Mouse (Mus musculus) left cerebral cortex, postnatal 10 days (tissue): ENCODE data around the gene Cpm. TPM values are rescaled to one million over a fixed set of nuclear protein-coding genes. Genes with fewer than 3 reads are reported as not detected.
"Not testable (repeated sequence)": the region's sequence is repeated elsewhere in the genome, so short reads cannot be mapped to it uniquely, and the experiment has no call there.

ENCODE experiments used
- DNase-seq, 2 experiments: peaks; one replicate each; pipeline ENCODE4 v3.0.0; 2021 to 2022; ENCODE audit warnings: low spot score in 2 of 2, mixed read lengths in 1 of 2; ENCODE audit errors: extremely low spot score in 1 of 2
- intact Hi-C: fragments of 180-260 bp; cut with DNase I; formaldehyde crosslinking; loops from one replicate; pipeline ENCODE4 v1.15.1; 2025
- total RNA-seq, 2 experiments: library from RNA; stranded (reverse); gene quantifications; 2 replicates each; pipeline ENCODE4 v1.2.3; 2021

The Cpm gene
- total RNA-seq, 2 experiments from 2014 or later: 2.0 to 3.3 TPM

DNA sequence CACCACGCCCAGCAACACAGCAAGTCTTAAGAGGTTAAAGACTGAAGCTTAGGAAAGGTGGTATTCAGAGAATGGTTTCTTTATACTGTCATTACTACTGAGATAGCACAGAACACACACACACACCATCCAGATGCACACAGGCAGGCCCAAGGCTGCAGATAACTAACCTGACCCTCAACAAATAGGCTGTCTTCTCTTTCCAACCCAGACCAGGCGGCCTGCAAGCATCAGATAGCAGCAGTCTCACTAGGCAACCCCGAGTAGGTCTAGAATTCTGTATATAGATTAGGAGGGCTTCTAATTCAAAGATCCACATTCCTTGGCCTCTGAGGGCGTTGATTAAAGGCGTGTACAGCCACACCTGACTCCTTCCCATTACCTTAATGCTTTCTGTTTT lies 102.9 kb downstream of the Cpm start:
- no peak for DNase-seq
- intact Hi-C loops: no loop called here

DNA sequence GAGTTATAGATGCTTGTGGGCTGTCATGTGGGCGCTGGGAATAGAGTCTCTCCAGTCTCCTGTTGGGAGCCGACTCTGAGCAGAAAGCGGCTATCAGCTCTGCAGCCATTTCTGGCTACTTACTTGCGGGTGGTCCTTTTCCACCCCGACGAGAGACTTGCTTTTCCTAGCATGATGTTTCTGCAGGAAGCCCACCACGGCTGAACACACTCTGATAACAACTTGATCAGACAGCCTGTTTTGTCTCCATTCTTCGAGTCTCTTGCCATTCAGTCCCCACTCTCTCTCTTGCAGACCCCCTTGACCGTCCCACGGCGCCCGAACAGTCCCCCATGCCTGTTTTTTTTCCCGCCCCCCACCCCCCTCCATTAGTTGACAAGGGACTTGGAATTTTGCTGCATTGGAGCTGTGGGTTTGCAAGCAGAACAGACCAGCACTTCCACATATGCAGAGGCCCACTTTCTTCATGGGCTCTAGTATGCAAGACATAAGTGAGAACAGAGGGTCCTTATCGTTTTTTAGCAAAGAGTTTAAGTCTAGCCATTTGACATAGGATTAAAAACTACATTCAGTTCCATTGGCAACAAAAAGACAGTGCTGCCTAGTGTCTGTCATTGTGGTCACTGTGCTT lies 103.8 kb downstream of the Cpm start:
- intact Hi-C loops: no loop called here
- no peak for DNase-seq

DNA sequence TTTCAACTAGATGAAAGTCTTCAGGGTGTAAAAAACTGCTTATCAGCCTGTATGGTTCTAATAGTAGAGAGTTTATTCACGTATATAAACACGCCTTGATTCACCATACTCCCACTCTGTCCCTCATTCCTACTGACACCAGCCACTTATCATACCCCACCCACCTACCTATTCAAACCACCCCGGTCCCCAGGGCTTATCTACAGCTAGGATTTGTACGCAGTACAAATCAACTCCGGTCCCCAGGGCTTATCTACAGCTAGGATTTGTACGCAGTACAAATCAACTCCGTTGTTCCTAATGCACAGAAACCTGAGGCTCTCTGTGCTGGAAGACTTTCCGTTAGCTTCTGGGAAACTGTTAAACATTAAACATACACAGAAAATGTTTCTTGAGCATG lies 104.3 kb downstream of the Cpm start:
- DNase-seq, intact Hi-C loops: not testable (repeated sequence)

DNA sequence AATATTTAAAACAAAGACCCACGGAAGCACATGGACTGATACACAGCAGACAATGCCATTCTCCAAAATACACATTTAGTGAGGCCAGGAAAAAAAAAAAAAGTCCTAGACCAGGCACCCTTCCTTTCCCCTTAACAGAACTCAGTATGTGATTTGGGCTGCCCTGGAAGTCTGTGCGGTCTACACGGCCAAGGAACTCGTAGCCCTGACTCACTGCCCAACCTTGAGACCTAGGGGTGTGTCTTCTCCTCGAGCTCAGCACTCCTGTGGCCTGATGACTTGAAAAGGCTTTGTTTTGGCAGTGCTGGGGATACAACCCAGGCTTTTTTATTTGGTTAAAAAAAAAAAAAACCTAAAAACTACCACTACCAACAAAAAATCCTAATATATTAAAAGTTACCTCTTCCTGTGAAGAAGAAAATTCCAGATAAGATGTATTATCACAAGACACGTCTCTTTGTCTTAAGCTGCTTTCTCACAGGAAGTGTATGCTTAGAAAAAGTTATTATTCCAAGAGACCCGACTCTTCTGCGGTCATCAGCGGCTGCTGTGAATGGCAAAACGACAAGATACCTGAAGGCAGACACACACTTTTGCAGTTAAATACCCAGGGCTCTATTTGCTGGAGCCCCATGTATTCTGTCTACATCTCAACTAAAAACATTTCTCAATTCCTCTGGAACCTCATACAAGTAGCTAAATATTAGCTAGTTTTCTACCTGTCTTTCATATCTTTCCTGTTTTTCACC lies 105.0 kb downstream of the Cpm start:
- intact Hi-C loops, DNase-seq: not testable (repeated sequence)

DNA sequence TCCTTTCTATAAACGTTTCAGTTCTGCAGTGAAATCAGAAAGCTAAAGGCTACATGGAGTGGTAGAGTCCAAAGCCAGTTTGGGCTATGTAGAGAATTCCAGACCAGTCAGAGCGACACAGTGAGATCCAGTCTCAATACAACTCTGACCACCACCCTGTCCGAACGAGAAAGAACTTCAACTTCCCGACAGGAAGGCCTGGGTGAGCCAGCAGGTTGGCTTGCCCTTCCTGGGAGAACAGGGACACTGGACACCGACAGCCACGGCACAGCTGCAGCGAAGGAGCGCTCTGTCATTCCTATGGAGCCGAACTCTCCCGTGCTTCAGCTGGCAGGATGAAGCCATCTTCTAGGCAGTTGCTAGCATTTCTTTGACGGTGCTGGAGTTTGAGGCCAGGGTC lies 106.1 kb downstream of the Cpm start:
- intact Hi-C loops, DNase-seq: not testable (repeated sequence)

DNA sequence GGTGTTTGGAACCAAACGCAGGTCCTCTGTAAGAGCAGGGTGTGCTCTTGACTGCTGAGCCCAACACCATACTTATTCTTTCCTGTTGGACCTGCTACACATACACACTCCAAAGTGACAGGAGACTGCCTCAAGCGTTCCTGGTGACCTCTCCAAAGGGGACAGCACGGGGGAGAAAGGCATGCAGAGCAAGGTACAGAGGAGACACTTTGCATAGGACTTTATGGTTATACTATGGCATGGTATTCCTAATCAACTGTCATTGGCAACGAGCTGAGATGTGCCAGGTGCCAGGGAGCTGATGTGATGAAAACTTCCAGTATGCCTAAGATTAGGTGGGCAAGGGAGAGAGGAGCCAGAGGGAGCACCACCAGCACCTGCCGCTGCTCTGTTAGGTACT lies 107.3 kb downstream of the Cpm start:
- DNase-seq: no peak
- intact Hi-C loops: no loop called here

Other genes with a start within 250 kb of the Cpm start
- 100 to 1,000 TPM; 104 to 110 TPM for gene Cpsf6, start 249.5 kb upstream of the Cpm start, total RNA-seq
- gene Mdm2, start 81.3 kb downstream of the Cpm start, total RNA-seq: 10 to 100 TPM; 39.5 to 42.1 TPM
- 10 to 100 TPM; 30.9 to 31.6 TPM for gene Slc35e3, start 116.9 kb downstream of the Cpm start, total RNA-seq
- gene Nup107, start 163.2 kb downstream of the Cpm start, total RNA-seq: 10 to 100 TPM; 16.8 to 18.0 TPM
- gene Rap1b, start 216.5 kb downstream of the Cpm start, total RNA-seq: 10 to 100 TPM; 88.9 to 94.5 TPM